ENCODE assay signal across 10 mouse cellular contexts in genomic region chr11:79095713-79096112, GRCm38 (mm10). TPM values are rescaled to one million over a fixed set of nuclear protein-coding genes. Genes with fewer than 3 reads are reported as not detected.
DNase-seq lines count a peak whose midpoint lies in the region; ATAC-seq and TF ChIP-seq lines count a peak whose summit lies in the region.
"Had no signal": no experiment of that assay in that cellular context is flagged by ENCODE, and none has a peak within 500 bp of the region (broad histone marks: within the 10 kb centered on the region; RNA-seq: fewer than 3 reads in every experiment).

No protein-coding gene starts in this region.

- no peak overlapping the region for H3K9ac ChIP-seq in heart, adult 2 months (ENCODE audit: low read depth, low read length)
- H3K9ac ChIP-seq in CH12.LX (ENCODE audit: insufficient read depth, low read depth) = no peak overlapping the region
- H3K9ac ChIP-seq in embryonic facial prominence, embryonic 14.5 days (ENCODE audit: low read depth, low read length) = no peak overlapping the region; the same call in 1 of the 2 replicates
- no peak overlapping the region for H3K9ac ChIP-seq in limb, embryonic 15.5 days
- H3K9ac ChIP-seq: liver, embryonic 15.5 days had no signal

- H3K4me2 ChIP-seq in CH12.LX (ENCODE audit: insufficient read depth, low read depth, poor library complexity, severe bottlenecking) = no peak overlapping the region
- no peak overlapping the region for H3K4me2 ChIP-seq in embryonic facial prominence, embryonic 14.5 days (ENCODE audit: low read depth, low read length)
- no peak overlapping the region for H3K4me2 ChIP-seq in limb, embryonic 15.5 days
- H3K4me2 ChIP-seq: liver, embryonic 15.5 days had no signal

- no peaks in the 10 kb centered on the region for H3K9me3 ChIP-seq in CH12.LX (replicated peaks; ENCODE audit: low read length)
- no peaks in the 10 kb centered on the region for H3K9me3 ChIP-seq in embryonic facial prominence, embryonic 14.5 days (ENCODE audit: control insufficient read depth, low read length)
- H3K9me3 ChIP-seq in limb, embryonic 15.5 days = no peaks in the 10 kb centered on the region
- H3K9me3 ChIP-seq: liver, embryonic 15.5 days had no signal

- no peak overlapping the region for H3K4me3 ChIP-seq in heart, adult 2 months
- no peak overlapping the region for H3K4me3 ChIP-seq in CH12.LX (replicated peaks in 1 of 3; ENCODE audit: low read depth in 2 of 3, low read length in 2 of 3, poor library complexity in 1 of 3)
- no peak overlapping the region for H3K4me3 ChIP-seq in embryonic facial prominence, embryonic 14.5 days (ENCODE audit: low read depth, low read length)
- no peak overlapping the region for H3K4me3 ChIP-seq in limb, embryonic 15.5 days
- H3K4me3 ChIP-seq: liver, embryonic 15.5 days had no signal

- no peaks in the 10 kb centered on the region for H3K79me2 ChIP-seq in heart, adult 2 months (replicated peaks; ENCODE audit: control insufficient read depth, insufficient read depth, low read length)
- peaks cover 42% of the 10 kb centered on the region for H3K79me2 ChIP-seq in CH12.LX (replicated peaks; ENCODE audit: control insufficient read depth, extremely low read depth, insufficient read depth, poor library complexity, severe bottlenecking)

- TF ChIP-seq RAD21 in CH12.LX (IDR thresholded peaks at IDR 0.05; ENCODE audit: low read depth, low read length) = no peak

- H3K27me3 ChIP-seq in heart, adult 2 months (ENCODE audit: control insufficient read depth, insufficient read depth, low read length) = no peaks in the 10 kb centered on the region
- H3K27me3 ChIP-seq in CH12.LX (replicated peaks) = no peaks in the 10 kb centered on the region
- no peaks in the 10 kb centered on the region for H3K27me3 ChIP-seq in embryonic facial prominence, embryonic 14.5 days (replicated peaks; ENCODE audit: control insufficient read depth, insufficient read depth, low read length)
- H3K27me3 ChIP-seq in limb, embryonic 15.5 days = no peaks in the 10 kb centered on the region
- H3K27me3 ChIP-seq: liver, embryonic 15.5 days had no signal

- 57% methylated on average over 2 of the region's 2 CpGs for WGBS in heart, adult 2 months
- WGBS in embryonic facial prominence, embryonic 14.5 days = 28% methylated on average over 2 of the region's 2 CpGs
- 55% methylated on average over 2 of the region's 2 CpGs for WGBS in limb, embryonic 15.5 days

- no peaks in the 10 kb centered on the region; the same call in 1 of the 2 replicates for H3K36me3 ChIP-seq in heart, adult 2 months (ENCODE audit: control insufficient read depth, insufficient read depth, low read length)
- H3K36me3 ChIP-seq in CH12.LX (replicated peaks in 1 of 2; ENCODE audit: control insufficient read depth in 1 of 2, insufficient read depth in 1 of 2, low read length in 1 of 2) = peaks cover 13 to 71% of the 10 kb centered on the region in 2 experiments
- no peaks in the 10 kb centered on the region for H3K36me3 ChIP-seq in embryonic facial prominence, embryonic 14.5 days (ENCODE audit: control insufficient read depth, insufficient read depth, low read length)
- H3K36me3 ChIP-seq in limb, embryonic 15.5 days = no peaks in the 10 kb centered on the region
- H3K36me3 ChIP-seq: liver, embryonic 15.5 days had no signal

- H3K27ac ChIP-seq in heart, adult 2 months = peak overlapping the region; percentile 83
- H3K27ac ChIP-seq in CH12.LX (ENCODE audit: insufficient read depth, low read depth) = peak overlapping the region; percentile 74; the same call in 1 of the 2 replicates
- peak overlapping the region; percentile 70 for H3K27ac ChIP-seq in embryonic facial prominence, embryonic 14.5 days (replicated peaks; ENCODE audit: low read depth, low read length)
- peak overlapping the region; percentile 81 for H3K27ac ChIP-seq in limb, embryonic 15.5 days
- H3K27ac ChIP-seq: liver, embryonic 15.5 days had no signal

- no peak for TF ChIP-seq EP300 in heart, adult 2 months (IDR thresholded peaks at IDR 0.05; ENCODE audit: insufficient read depth, low read depth, low read length)
- TF ChIP-seq EP300 in CH12.LX (IDR thresholded peaks at IDR 0.05; ENCODE audit: low read length) = no peak

- DNase-seq in heart, adult 2 months = no peak
- DNase-seq in heart, postnatal 4 days = no peak
- DNase-seq in CH12.LX (ENCODE audit: extremely low read depth) = no peak
- no peak for DNase-seq in embryonic facial prominence, embryonic 14.5 days (ENCODE audit: low spot score)
- no peak for DNase-seq in thymus, postnatal 0 days (ENCODE audit: low spot score)
- DNase-seq in spleen, postnatal 36 days (ENCODE audit: low spot score in 2 of 2) = no peak
- no peak for DNase-seq in adrenal gland, adult 18-20 months (ENCODE audit: low spot score in 2 of 2)
- DNase-seq: cerebellum, postnatal 25 days had no signal

- no peak for TF ChIP-seq CTCF in heart, adult 2 months (IDR thresholded peaks at IDR 0.05)
- no peak for TF ChIP-seq CTCF in CH12.LX (conservative IDR thresholded peaks at IDR 0.05 in 1 of 2, IDR thresholded peaks at IDR 0.05 in 1 of 2; ENCODE audit: low read depth in 2 of 2, low read length in 2 of 2)

- no peak for TF ChIP-seq POLR2A in heart, adult 2 months (IDR thresholded peaks at IDR 0.05; ENCODE audit: insufficient read depth, low read depth, low read length)
- TF ChIP-seq POLR2A in CH12.LX (IDR thresholded peaks at IDR 0.05; ENCODE audit: low read depth, low read length) = no peak

- intact Hi-C loops in heart, adult 2 months (cut with DNase I) = no loop called here

- dilution Hi-C loops in CH12.LX (cut with MboI; ENCODE audit: extremely low pct_ligation_motif_present, extremely low pct_unique_long_range_greater_than_20kb, low sequenced_read_pairs) = no loop called here

- peaks cover 33% of the 10 kb centered on the region for H3K4me1 ChIP-seq in heart, adult 2 months (ENCODE audit: control insufficient read depth, insufficient read depth, low read length)
- peaks cover 73 to 99% of the 10 kb centered on the region in 2 experiments for H3K4me1 ChIP-seq in CH12.LX (ENCODE audit: control insufficient read depth in 1 of 2, insufficient read depth in 2 of 2)
- H3K4me1 ChIP-seq in embryonic facial prominence, embryonic 14.5 days (ENCODE audit: control insufficient read depth, insufficient read depth, low read length) = peaks cover 37% of the 10 kb centered on the region
- peaks cover 44% of the 10 kb centered on the region for H3K4me1 ChIP-seq in limb, embryonic 15.5 days

- in situ Hi-C loops in CH12.LX (cut with MboI; ENCODE audit: low pct_ligation_motif_present, low pct_unique_long_range_greater_than_20kb, low sequenced_read_pairs) = no loop called here

- no peak for ATAC-seq in embryonic facial prominence, embryonic 14.5 days (ENCODE audit: low read depth)
- ATAC-seq in limb, embryonic 15.5 days (ENCODE audit: insufficient number of reproducible peaks, low FRiP score, low TSS enrichment, low read depth) = no peak

TF ChIP-seq in CH12.LX, 34 proteins besides CTCF, POLR2A, EP300 and RAD21:
- no peak for TF ChIP-seq IRF4 (IDR thresholded peaks at IDR 0.05; ENCODE audit: low read depth, low read length)

RNA-seq across cellular contexts. Expression of gene Ksr1, which starts 50.5 kb away (rescaled TPM):
- total RNA-seq in heart, adult 2 months (2021) = 1 to 10 TPM; 5.1 to 7.0 TPM
- polyA plus RNA-seq in heart, adult 2 months (2012; rRNA removed) = 6.7 and 7.8 TPM in 2 replicates
- 10 to 100 TPM; 14.6 to 15.8 TPM for total RNA-seq in heart, postnatal 4 days (2021)
- total RNA-seq in CH12.LX (2012; rRNA removed) (63.8 and 73.1 TPM in 2 replicates), CH12.LX (2014; rRNA removed) (21.3 and 22.5 TPM in 2 replicates)
- polyA plus RNA-seq in CH12.LX (2012; ENCODE audit: insufficient read length, low read depth) = 48.9 and 61.2 TPM in 2 replicates
- 10.4 and 10.8 TPM in 2 replicates for polyA plus RNA-seq in embryonic facial prominence, embryonic 14.5 days (2014; fragmentation: Nextera tagmentation; extraction: Ambion mirVana)
- 4.0 and 5.2 TPM in 2 replicates for polyA plus RNA-seq in limb, embryonic 15.5 days (2015; fragmentation: Nextera tagmentation; extraction: Ambion mirVana)
- polyA plus RNA-seq in thymus, postnatal 0 days (2015; fragmentation: Nextera tagmentation; extraction: Ambion mirVana) = 2.7 and 2.8 TPM in 2 replicates
- total RNA-seq in adrenal gland, adult 18-20 months (2021) = 1 to 10 TPM; 6.7 to 7.4 TPM
